Mouse (Mus musculus) left cerebral cortex, adult 8-10 months (tissue): ENCODE measurements around the gene Tab2. TPM values are rescaled to one million over a fixed set of nuclear protein-coding genes. Genes with fewer than 3 reads are reported as not detected.
A peak's percentile ranks its signal among the peaks of the same experiment; 100 is the strongest.
"Not testable (repeated sequence)": the region's sequence is repeated elsewhere in the genome, so short reads cannot be mapped to it uniquely, and the experiment has no call there.

Experiments used
- DNase-seq, 2 experiments: peaks; one replicate each; pipeline ENCODE4 v3.0.0; 2022; ENCODE audit warnings: low spot score in 2 of 2
- total RNA-seq, 4 experiments: library from RNA; stranded (reverse); gene quantifications; 2 replicates each; pipeline ENCODE4 v1.2.4; 2022

Gene Tab2
- total RNA-seq, 4 experiments from 2014 or later = 56.0 to 59.9 (median 57.3) TPM

- peak in 1 of 2 experiments; percentile 61 for DNase-seq
Measured at GRCm38 (mm10) chr10:7900719-7901627, 55.1 kb downstream of the Tab2 start.

GRCm38 (mm10) chr10:7888256-7888868 is 67.7 kb downstream of the Tab2 start:
- no peak for DNase-seq

GRCm38 (mm10) chr10:7883524-7883923 is 72.5 kb downstream of the Tab2 start:
- DNase-seq = peak; percentile 43 to 53

DNA sequence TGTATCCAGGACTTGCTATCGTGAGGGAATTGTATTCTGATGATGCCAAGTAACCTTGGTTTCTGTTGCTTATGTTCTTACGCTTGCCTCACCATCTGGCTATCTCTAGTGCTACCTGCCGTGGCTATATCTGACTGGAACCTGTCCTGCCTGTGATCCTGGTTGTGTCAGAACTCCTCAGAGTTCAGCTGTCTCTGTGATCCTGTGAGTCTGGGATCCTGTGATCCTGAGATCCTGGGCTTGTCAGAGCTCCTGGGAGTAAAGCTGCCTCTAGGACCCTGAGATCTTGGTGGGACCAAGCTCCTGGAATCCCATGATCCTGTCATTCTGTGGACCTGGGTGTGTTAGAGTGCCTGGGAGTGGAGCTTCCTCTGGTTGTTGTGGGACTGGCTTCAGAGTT is 74.1 kb downstream of the Tab2 start:
- no peak for DNase-seq

GRCm38 (mm10) chr10:7880283-7880682 is 75.7 kb downstream of the Tab2 start:
- not testable (repeated sequence) for DNase-seq

DNA sequence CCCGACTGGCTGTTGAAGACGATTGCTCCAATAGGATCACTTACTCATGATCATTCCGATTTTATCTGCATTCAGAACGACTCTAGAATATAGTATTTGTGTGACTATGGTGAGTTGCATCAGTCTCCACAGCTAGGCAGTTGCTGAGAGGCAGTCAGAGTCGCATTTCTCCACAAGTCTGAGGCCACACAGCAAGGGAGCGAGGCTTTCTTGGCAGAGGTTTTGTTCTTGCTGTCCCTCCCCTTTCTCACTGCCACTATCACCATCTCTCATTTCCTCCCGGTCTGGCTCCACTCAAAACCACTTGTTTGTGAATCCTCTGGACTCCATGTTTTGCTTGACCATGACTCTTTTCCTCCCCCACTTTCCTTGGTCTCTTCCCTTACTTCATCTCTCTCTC is 81.8 kb downstream of the Tab2 start:
- no peak for DNase-seq

GRCm38 (mm10) chr10:7871381-7872020 is 84.5 kb downstream of the Tab2 start:
- no peak for DNase-seq

- peak in 1 of 2 experiments; percentile 55 for DNase-seq
Measured at GRCm38 (mm10) chr10:7870571-7871315, 85.3 kb downstream of the Tab2 start.

- no peak for DNase-seq
Measured at GRCm38 (mm10) chr10:7869746-7870145, 86.3 kb downstream of the Tab2 start.

DNA sequence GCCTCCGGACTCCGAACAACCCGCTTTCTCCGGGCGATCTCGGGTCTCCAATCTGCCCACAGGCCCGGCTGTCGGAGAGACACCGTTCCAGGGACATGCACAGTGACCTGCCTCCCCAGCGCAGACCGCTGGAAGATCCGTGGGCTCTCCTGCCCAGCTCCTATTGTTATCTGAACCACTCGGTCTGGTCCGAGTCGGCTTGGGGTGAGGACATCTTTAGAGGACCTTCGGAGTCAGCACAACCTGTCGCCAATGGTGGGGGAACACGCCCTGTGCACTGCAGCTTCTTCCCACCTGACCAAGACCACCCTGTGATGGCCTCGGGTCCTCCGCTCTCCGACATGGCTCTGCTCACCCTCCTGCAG is 88.4 kb downstream of the Tab2 start:
- no peak for DNase-seq

DNA sequence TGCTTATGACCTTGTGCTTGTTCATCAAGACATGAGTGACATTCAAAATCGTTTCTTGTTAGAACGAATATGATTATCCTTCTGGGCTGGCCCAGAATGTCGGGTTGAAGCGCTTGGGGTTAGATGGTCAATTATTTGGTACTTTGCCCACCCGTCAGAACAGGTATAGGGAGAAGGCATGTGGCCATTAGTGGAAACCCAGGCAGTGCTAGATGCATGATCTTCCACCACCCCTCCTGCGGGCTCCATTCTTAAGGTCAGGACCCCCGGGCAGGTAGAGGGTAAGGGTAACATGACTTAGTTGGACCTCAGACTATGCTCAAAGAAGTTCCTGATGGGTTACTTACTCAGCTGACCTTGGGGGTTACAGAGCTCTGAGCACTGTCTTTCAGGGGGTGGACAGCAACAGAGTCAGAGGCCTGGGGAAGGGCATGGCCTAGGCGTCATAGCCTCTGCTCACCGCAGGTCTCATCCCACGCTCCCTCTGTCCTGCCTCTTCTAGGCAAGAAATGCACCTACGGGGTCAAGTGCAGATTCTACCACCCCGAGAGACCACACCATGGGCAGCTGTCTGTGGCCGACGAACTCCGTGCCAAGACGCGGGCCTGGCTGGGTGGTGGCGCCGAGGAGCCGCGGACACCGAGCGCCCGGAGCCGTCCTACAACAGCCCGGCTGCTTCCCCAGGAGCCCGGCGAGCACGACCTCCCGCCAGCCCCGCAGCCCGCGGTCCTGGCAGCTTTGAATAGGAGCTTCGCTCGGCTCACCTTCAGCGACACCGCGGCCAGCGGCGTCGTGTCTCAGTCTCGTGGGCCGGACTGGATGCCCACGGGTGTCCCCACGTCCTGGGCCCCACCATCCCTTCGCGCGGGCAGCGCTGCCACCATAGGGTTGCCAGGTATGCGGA is 89.0 kb downstream of the Tab2 start:
- DNase-seq = no peak

- DNase-seq = no peak
Measured at GRCm38 (mm10) chr10:7864806-7865205, 91.2 kb downstream of the Tab2 start.

- DNase-seq = no peak
Measured at GRCm38 (mm10) chr10:7864184-7864583, 91.8 kb downstream of the Tab2 start.

DNA sequence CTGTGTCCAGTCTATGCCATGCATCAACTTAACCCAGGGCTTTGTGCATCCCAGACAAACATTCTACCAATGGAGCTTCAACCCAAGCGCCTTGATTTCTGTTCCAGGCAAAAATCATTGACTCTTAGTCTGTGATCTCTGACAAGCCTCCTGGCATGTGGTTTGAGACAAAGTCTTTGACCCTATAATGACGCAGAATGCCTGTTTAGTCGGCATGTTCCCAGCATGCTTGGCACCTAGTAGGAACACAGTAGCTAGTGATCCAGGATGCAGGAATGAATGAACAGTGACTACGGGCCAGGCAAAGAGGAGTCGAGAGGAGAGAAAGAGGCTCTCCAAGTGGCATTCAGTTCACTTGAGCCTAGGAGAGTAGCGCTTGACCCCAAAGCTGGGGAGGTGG is 92.6 kb downstream of the Tab2 start:
- no peak for DNase-seq

DNA sequence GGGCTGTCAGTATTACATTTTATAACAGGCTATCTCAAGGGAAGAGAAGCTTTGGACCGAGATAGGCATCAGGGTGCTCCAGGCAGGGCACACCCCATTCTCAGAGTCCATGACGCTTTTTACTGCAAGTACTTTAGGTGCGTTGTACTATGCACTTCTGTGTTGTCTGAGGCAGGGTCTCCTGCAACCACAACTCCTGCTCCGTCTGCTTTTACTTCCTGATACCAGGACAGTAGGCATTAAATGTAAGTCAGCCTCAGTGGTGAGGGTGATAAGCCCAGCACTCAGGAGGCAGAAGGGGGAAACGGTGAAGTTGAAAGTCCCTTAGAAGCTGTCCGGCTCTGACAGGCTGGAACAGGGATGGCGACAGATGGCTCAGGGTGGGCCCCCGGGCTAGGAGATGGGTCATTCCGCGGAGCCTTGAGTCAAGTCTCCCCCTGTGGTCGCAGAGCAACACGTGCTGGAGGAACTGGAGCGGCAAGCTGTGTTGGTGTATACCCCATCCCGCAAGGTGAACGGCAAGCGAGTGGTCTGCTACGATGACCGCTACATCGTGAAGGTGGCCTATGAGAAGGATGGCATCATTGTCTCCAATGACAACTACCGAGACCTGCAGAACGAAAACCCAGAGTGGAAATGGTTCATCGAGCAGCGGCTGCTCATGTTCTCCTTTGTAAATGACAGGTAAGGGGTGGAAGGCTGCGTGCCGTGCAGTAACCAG is 93.9 kb downstream of the Tab2 start:
- no peak for DNase-seq

GRCm38 (mm10) chr10:7861259-7861936 is 94.6 kb downstream of the Tab2 start:
- DNase-seq = no peak

- DNase-seq = no peak
Measured at GRCm38 (mm10) chr10:7860494-7860893, 95.5 kb downstream of the Tab2 start.
